Mouse (Mus musculus): ENCODE measurements at regions not wholly inside any gene's neighbourhood (a gene's known extent, or its start where the extent isn't known, plus 50 kb on each side); places are given as distances from the start of the nearest gene placed in this dataset.

- TF ChIP-seq CTCF (IDR thresholded peaks at IDR 0.05; ENCODE audit: low read depth): no peak
- no peak for TF ChIP-seq EP300 (IDR thresholded peaks at IDR 0.05; ENCODE audit: low read depth)
These were observed 202.7 kb downstream of the Cyp26b1 start for GRCm38 (mm10) chr6:84391016-84391415.
